Mouse (Mus musculus) embryonic facial prominence, embryonic 15.5 days (tissue): ENCODE data around the gene Ntan1. TPM values are rescaled to one million over a fixed set of nuclear protein-coding genes. Genes with fewer than 3 reads are reported as not detected.
A peak's percentile ranks its signal among the peaks of the same experiment; 100 is the strongest.
"Not testable (repeated sequence)": the region's sequence is repeated elsewhere in the genome, so short reads cannot be mapped to it uniquely, and the experiment has no call there.

ENCODE experiments used
- ATAC-seq: fragments of 200-750 bp; cut with Nextera tagmentation; 2 replicates; pipeline ENCODE4 v1.8.0; 2017; ENCODE audit warnings: low read depth, moderate TSS enrichment; ENCODE audit not compliant: insufficient number of reproducible peaks, low FRiP score, low TSS enrichment
- H3K27ac ChIP-seq: fragments of 300-500 bp; sonication (generic); replicated peaks from 2 replicates; pipeline ENCODE4 v1.5.1; 2015; ENCODE audit warnings: mild to moderate bottlenecking, inconsistent platforms
- H3K27me3 ChIP-seq: fragments of 300-500 bp; sonication (generic); 2 replicates; pipeline ENCODE4 v1.6.1; 2015; ENCODE audit warnings: inconsistent platforms
- H3K36me3 ChIP-seq: fragments of 300-500 bp; sonication (generic); 2 replicates; pipeline ENCODE4 v1.6.1; 2015; ENCODE audit warnings: mild to moderate bottlenecking, inconsistent platforms
- H3K4me1 ChIP-seq: fragments of 300-500 bp; sonication (generic); 2 replicates; pipeline ENCODE4 v1.6.1; 2015; ENCODE audit warnings: inconsistent platforms
- H3K4me2 ChIP-seq: fragments of 300-500 bp; sonication (generic); replicated peaks from 2 replicates; pipeline ENCODE4 v1.6.1; 2015; ENCODE audit warnings: mild to moderate bottlenecking, inconsistent platforms
- H3K4me3 ChIP-seq: fragments of 300-500 bp; sonication (generic); replicated peaks from 2 replicates; pipeline ENCODE4 v1.5.1; 2015; ENCODE audit warnings: mild to moderate bottlenecking, inconsistent platforms
- H3K9ac ChIP-seq: fragments of 300-500 bp; sonication (generic); 2 replicates; pipeline ENCODE4 v1.6.1; 2015; ENCODE audit warnings: inconsistent platforms
- H3K9me3 ChIP-seq: fragments of 300-500 bp; sonication (generic); replicated peaks from 2 replicates; pipeline ENCODE4 v1.6.1; 2016; ENCODE audit warnings: inconsistent platforms
- WGBS: fragments of 180-500 bp; shearing (Covaris S2); methylation state at CpG from one replicate; pipeline ENCODE4 v1.1.7; 2015; 5-methylcytosine and 5-hydroxymethylcytosine counted together
- polyA plus RNA-seq: library from polyadenylated mRNA; unstranded; fragments of >200 nt; fragmentation: Nextera tagmentation; extraction: Ambion mirVana; gene quantifications from 2 replicates; pipeline ENCODE4 v1.2.1, GENCODE M21; 2015

Ntan1 gene
- polyA plus RNA-seq: 187 and 201 TPM in 2 replicates

- Histone ChIP-seq H3K4me2 (peak within 1 kb of the TSS; percentile 53), H3K4me3 (peak within 1 kb of the TSS; percentile 88), H3K27ac (peak within 1 kb of the TSS; percentile 97), H3K36me3 (peaks cover 18% of the 10 kb centered on the region), H3K27me3 (no peaks in the 10 kb centered on the region), H3K9ac (peak within 1 kb of the TSS; percentile 85), H3K4me1 (peaks cover 25% of the 10 kb centered on the region), H3K9me3 (no peaks in the 10 kb centered on the region)
- under 1% methylated on average over 56 of the region's 58 CpGs for WGBS
- peak; percentile 96 for ATAC-seq
These were observed at the start of gene Ntan1 for GRCm38 (mm10) chr16:13818560-13819393. Gene Ntan1, plus strand, starts transcription at chr16:13818845.

- not testable (repeated sequence) for H3K4me1 ChIP-seq, H3K27me3 ChIP-seq, H3K9ac ChIP-seq, H3K4me3 ChIP-seq, H3K4me2 ChIP-seq, H3K36me3 ChIP-seq, H3K27ac ChIP-seq, H3K9me3 ChIP-seq, ATAC-seq
- 73% methylated on average over 4 of the region's 4 CpGs for WGBS
These were observed 47.0 kb upstream of the Ntan1 start for GRCm38 (mm10) chr16:13771603-13772002.

DNA sequence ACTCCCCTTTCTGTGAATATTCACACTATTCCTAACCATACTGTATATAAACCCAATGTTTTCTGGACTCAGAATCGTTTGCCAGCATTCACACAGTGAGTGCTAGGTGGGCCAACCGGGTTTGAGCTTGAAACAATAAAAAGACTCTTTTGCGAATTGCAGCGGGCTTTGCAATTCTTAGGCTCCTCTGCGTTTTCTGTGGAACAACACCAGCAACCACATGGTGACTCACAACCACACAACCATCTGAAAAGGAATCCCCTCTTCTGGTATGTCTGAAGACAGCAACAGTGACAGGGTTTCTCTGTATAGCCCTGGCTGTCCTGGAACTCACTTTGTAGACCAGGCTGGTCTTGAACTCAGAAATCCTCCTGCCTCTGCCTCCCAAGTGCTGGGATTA lies 46.6 kb upstream of the Ntan1 start:
- not testable (repeated sequence) for H3K9ac ChIP-seq, H3K4me3 ChIP-seq, H3K4me1 ChIP-seq, ATAC-seq, H3K27me3 ChIP-seq, H3K36me3 ChIP-seq, H3K9me3 ChIP-seq, H3K27ac ChIP-seq, H3K4me2 ChIP-seq
- WGBS: 84% methylated on average over 5 of the region's 5 CpGs

DNA sequence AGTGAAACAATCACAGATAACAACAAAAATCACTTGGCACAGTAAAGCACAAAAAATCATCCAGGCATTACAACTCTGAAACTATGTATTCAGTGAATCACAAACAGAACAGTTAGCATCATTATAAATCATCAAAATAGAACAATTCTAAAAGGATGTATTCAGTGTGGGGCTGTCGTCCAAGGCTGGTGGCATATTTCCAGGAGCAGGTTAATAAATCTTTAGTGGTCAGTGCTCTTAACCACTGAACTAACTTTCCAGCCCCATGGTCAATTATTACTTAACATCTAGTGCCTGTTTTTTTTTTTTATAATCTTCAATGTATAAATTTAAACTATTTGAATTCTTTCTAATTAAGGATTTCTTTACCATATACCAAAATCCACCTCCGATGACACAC lies 44.6 kb upstream of the Ntan1 start:
- WGBS: 86% methylated on average over 2 of the region's 2 CpGs
- ATAC-seq: not testable (repeated sequence)

DNA sequence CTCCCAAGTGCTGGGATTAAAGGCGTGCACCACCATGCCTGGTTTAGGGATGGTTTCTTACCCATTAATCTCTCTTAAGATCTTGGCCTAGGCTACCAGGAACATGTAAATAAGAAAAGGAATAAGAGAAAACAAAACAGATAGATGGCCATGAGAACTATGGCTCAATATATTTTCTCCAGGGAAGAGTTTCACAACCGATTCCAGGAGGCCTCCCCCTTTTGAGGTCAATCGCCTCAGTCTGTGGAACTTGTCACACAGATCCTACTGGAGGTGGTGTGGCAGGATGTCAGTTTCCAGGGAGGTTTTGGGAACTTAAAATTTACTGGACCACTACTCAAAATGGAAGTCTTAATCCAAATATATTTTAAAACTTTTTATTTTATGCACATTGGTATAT lies 44.0 kb upstream of the Ntan1 start:
- not testable (repeated sequence) for H3K27me3 ChIP-seq, H3K4me1 ChIP-seq, H3K36me3 ChIP-seq, H3K27ac ChIP-seq, H3K9me3 ChIP-seq, ATAC-seq, H3K4me3 ChIP-seq, H3K4me2 ChIP-seq, H3K9ac ChIP-seq
- WGBS: 85% methylated on average over 3 of the region's 3 CpGs

More for the DNA sequence above, 44.6 kb upstream of the Ntan1 start:
- H3K27me3 ChIP-seq, H3K9ac ChIP-seq, H3K36me3 ChIP-seq, H3K27ac ChIP-seq, H3K4me1 ChIP-seq, H3K9me3 ChIP-seq, H3K4me3 ChIP-seq, H3K4me2 ChIP-seq: not testable (repeated sequence)

- Histone ChIP-seq H3K4me2 (peak within 1 kb of the TSS; percentile 67), H3K36me3 (peaks cover 14% of the 10 kb centered on the region), H3K4me1 (peaks cover 18% of the 10 kb centered on the region), H3K27me3 (no peaks in the 10 kb centered on the region), H3K4me3 (peak within 1 kb of the TSS; percentile 88), H3K9me3 (no peaks in the 10 kb centered on the region), H3K9ac (peak within 1 kb of the TSS; percentile 93), H3K27ac (peak within 1 kb of the TSS; percentile 87)
- under 1% methylated on average over 57 of the region's 57 CpGs for WGBS
- ATAC-seq: peak; percentile 98
These were observed 38.1 kb upstream of the Ntan1 start, which contains the start of gene Rrn3 for GRCm38 (mm10) chr16:13780353-13781036. Gene Rrn3, plus strand, starts transcription at chr16:13780708.

DNA sequence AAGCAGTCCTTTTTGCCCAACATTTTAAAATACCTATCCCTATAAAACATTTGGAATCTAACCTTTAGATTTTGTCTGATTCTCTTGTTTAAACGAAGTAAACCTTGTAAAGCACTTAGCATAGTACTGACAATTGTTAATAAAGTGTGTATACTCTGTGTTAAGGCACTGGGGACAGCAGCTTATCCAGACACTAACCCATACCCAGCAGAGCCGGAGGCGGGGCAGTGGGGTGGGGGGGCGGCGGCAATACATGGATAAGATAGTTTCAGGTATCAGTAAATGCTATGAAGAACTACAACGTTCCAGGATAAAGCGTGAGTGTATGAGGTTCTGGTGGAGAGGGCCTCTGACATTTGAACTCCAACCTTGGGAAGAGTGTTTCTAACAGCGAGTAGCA lies 37.4 kb upstream of the Ntan1 start:
- H3K27ac ChIP-seq: no peak overlapping the region
- H3K36me3 ChIP-seq: peaks cover 21% of the 10 kb centered on the region
- H3K9ac ChIP-seq: peak overlapping the region; percentile 93; the same call in 1 of the 2 replicates
- H3K27me3 ChIP-seq: no peaks in the 10 kb centered on the region
- peaks cover 18% of the 10 kb centered on the region for H3K4me1 ChIP-seq
- H3K4me3 ChIP-seq: peak overlapping the region; percentile 88
- peak overlapping the region; percentile 67 for H3K4me2 ChIP-seq
- no peaks in the 10 kb centered on the region for H3K9me3 ChIP-seq
- WGBS: 23% methylated on average over 8 of the region's 8 CpGs
- no peak for ATAC-seq

- H3K9me3 ChIP-seq: no peaks in the 10 kb centered on the region
- WGBS: 72% methylated on average over 3 of the region's 3 CpGs
- ATAC-seq: no peak
- no peak overlapping the region for H3K4me3 ChIP-seq
- H3K4me2 ChIP-seq: no peak overlapping the region
- no peaks in the 10 kb centered on the region for H3K27me3 ChIP-seq
- H3K4me1 ChIP-seq: peaks cover 12% of the 10 kb centered on the region
- H3K36me3 ChIP-seq: peaks cover 63% of the 10 kb centered on the region
- H3K9ac ChIP-seq: no peak overlapping the region
- H3K27ac ChIP-seq: no peak overlapping the region
These were observed 32.7 kb upstream of the Ntan1 start for GRCm38 (mm10) chr16:13785932-13786331.

GRCm38 (mm10) chr16:13793441-13793840 lies 25.2 kb upstream of the Ntan1 start:
- not testable (repeated sequence) for H3K4me3 ChIP-seq, ATAC-seq, H3K27me3 ChIP-seq, H3K9me3 ChIP-seq, H3K4me1 ChIP-seq, H3K9ac ChIP-seq, H3K27ac ChIP-seq, H3K4me2 ChIP-seq
- H3K36me3 ChIP-seq: peaks cover 88% of the 10 kb centered on the region
- WGBS: 85% methylated on average over 2 of the region's 2 CpGs

- no peak for ATAC-seq
- Histone ChIP-seq H3K4me1 (no peaks in the 10 kb centered on the region), H3K27ac (no peak overlapping the region), H3K9me3 (no peaks in the 10 kb centered on the region), H3K9ac (no peak overlapping the region), H3K27me3 (no peaks in the 10 kb centered on the region), H3K4me2 (no peak overlapping the region), H3K4me3 (no peak overlapping the region), H3K36me3 (peaks cover 91% of the 10 kb centered on the region)
- 89% methylated on average over 5 of the region's 5 CpGs for WGBS
These were observed 21.9 kb upstream of the Ntan1 start for GRCm38 (mm10) chr16:13796746-13797175.

DNA sequence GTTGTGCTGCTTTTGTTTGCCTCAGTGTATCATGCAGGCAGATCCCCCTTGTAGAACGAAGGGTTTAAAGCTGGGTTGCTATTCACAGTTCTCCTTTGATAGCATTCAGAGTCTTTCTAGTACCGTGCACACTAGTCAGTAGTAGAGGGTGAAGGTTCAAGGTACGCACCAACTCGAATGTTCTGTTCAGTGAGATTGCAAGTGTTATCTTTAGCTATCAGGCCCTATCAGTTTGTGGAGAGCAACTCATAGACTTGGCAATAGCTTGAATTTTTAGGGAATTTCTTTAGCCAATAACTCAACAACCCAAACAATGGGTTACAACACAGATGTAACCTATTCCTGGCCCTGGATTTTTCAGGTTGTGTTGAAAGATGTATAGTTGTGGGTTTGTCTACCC lies 17.4 kb upstream of the Ntan1 start:
- Histone ChIP-seq H3K4me3 (no peak overlapping the region), H3K27ac (no peak overlapping the region), H3K9ac (no peak overlapping the region), H3K4me1 (no peaks in the 10 kb centered on the region), H3K27me3 (no peaks in the 10 kb centered on the region), H3K36me3 (peaks cover 79% of the 10 kb centered on the region), H3K4me2 (no peak overlapping the region), H3K9me3 (no peaks in the 10 kb centered on the region)
- WGBS: 94% methylated on average over 4 of the region's 4 CpGs
- no peak for ATAC-seq
